Mouse (Mus musculus): Measurements from ENCODE around the gene Pcid2. TPM values are rescaled to one million over a fixed set of nuclear protein-coding genes. Genes with fewer than 3 reads are reported as not detected.

The Pcid2 gene
- 36.1 and 37.8 TPM in 2 replicates for polyA plus RNA-seq (2014; fragmentation: Nextera tagmentation; extraction: Ambion mirVana)

DNA sequence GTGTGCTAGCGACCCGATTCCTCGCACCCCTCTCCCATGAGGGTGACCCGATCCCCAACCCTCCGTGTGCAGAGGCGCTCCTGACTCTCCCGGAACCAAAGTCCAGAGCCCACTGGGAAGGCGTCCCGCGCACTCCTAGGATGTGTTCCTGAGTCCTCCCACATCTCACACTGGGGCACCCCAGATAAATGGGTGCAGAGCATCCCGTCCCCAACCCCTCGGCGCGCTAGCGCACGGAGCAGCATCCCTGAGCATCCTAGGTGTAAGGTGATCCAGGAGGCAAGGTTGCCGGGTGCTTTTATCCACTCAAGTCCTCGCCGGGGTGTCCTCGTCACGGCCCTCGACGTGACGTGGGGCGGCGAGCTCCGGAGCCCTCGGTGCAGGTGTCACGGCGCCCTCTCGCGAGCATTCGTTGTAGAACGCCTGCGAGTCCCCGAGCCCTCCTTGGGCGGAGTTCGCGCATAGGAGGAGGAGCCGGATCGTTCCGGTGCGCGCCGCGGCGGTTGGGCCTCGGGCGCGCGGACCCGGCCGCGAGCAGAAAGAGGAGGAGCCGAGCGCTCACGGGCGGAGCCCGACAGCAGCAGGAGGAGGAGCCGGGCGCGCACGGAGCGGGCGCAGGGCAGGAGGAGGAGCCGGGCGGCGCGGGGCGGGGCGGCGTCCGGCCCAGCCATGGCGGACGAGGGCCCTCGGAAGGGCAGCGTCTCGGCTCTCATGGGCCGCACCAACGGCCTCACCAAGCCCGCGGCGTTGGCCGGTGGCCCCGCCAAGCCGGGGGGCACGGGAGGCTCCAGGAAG is at the start of gene Pcid2, which contains the start of gene Cul4a:
Gene Pcid2, minus strand, starts transcription at position 373 of the 795 bp plus-strand sequence.
Gene Cul4a, plus strand, starts transcription at position 535 of the 795 bp plus-strand sequence.
- H3K9me3 ChIP-seq (ENCODE audit: control insufficient read depth, low read depth, low read length) = no peaks in the 10 kb centered on the region
- peak within 1 kb of the TSS; percentile 92 for H3K4me2 ChIP-seq (replicated peaks; ENCODE audit: low read depth, low read length)
- H3K27me3 ChIP-seq (ENCODE audit: control insufficient read depth, insufficient read depth, low read length) = no peaks in the 10 kb centered on the region
- H3K27ac ChIP-seq (ENCODE audit: low read length) = peak within 1 kb of the TSS; percentile 90
- peaks cover under 1% of the 10 kb centered on the region; the same call in 1 of the 2 replicates for H3K36me3 ChIP-seq (ENCODE audit: control insufficient read depth, insufficient read depth, low read length)
- peak within 1 kb of the TSS; percentile 97 for H3K9ac ChIP-seq (replicated peaks; ENCODE audit: low read depth, low read length)
- under 1% methylated on average over 72 of the region's 87 CpGs for WGBS
- ATAC-seq (ENCODE audit: insufficient number of reproducible peaks, insufficient read depth, low FRiP score, low read depth) = peak; percentile 94
- H3K4me3 ChIP-seq (ENCODE audit: low read depth, low read length) = peak within 1 kb of the TSS; percentile 84
- H3K4me1 ChIP-seq (ENCODE audit: control insufficient read depth, insufficient read depth, low read length) = peaks cover 19% of the 10 kb centered on the region

DNA sequence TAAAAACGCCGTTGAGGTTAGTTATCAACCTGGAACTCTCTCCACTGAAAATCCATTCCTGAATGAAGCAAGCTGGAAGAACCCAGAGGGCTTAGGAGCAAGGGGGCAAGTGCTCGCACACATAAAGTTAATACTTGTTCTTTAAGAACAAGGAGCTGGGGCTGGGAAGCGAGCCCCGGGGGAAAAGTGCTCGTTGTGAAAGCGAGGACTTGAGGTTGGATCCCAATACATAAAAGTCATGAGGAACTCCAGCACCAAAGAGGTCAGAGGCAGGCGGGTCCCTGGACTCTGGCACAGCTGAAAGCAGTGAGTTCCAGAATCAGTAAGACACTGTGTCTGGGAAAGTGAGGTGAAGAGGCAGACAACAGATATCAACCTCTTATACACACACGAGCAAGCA is 48.8 kb upstream of the Pcid2 start:
- WGBS = 78% methylated on average over 9 of the region's 9 CpGs
- no peaks in the 10 kb centered on the region for H3K27me3 ChIP-seq (ENCODE audit: control insufficient read depth, insufficient read depth, low read length)

DNA sequence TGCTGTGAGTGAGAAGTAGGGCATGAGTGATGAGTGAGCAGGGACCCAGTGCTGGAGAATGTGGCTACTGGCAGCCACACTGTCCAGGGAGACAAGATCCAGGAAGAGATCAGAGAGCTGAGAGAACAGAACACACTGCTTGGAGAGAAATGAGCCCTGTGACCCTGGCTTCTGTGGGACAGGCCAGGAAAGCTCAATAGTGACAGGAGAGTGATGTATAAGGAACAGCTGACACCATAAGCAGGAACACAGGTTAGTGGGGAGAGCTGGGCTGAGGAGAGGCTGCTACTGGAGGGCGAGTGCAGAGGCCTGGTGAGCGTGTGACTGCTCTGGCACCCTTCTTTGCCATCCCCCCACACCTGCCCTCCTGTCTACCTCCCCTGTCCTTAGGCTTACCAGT is 45.7 kb upstream of the Pcid2 start:
- no peak for ATAC-seq (ENCODE audit: insufficient number of reproducible peaks, insufficient read depth, low FRiP score, low read depth)

More for the DNA sequence above, 48.8 kb upstream of the Pcid2 start:
- peaks cover 3% of the 10 kb centered on the region; the same call in 1 of the 2 replicates for H3K4me1 ChIP-seq (ENCODE audit: control insufficient read depth, insufficient read depth, low read length)
- ATAC-seq (ENCODE audit: insufficient number of reproducible peaks, insufficient read depth, low FRiP score, low read depth) = no peak
- no peaks in the 10 kb centered on the region for H3K36me3 ChIP-seq (ENCODE audit: control insufficient read depth, insufficient read depth, low read length)
- no peaks in the 10 kb centered on the region for H3K9me3 ChIP-seq (ENCODE audit: control insufficient read depth, low read depth, low read length)
- H3K27ac ChIP-seq (ENCODE audit: low read length) = no peak overlapping the region
- no peak overlapping the region for H3K4me2 ChIP-seq (replicated peaks; ENCODE audit: low read depth, low read length)
- no peak overlapping the region for H3K4me3 ChIP-seq (ENCODE audit: low read depth, low read length)
- H3K9ac ChIP-seq (replicated peaks; ENCODE audit: low read depth, low read length) = no peak overlapping the region

DNA sequence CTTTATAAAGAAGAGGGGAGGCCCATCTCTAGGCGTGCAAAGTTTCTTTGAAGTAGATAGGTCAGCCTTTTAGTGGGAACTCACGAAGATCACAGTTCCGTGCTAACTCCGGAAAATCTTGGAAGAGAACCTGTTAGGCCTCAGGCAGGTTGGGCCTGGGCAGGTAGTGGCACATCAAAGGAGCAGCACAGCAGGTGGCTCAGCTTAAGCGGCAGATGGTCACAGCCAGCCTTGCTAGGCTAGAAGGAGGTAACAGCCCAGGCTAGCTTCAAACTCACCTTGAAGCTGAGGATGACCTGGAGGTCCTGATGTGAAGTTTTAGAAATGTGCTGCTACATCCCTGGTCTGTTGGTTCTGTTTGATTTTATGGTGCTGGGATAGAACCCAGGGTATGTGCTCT is 44.6 kb upstream of the Pcid2 start:
- no peak overlapping the region for H3K27ac ChIP-seq (ENCODE audit: low read length)
- no peak for ATAC-seq (ENCODE audit: insufficient number of reproducible peaks, insufficient read depth, low FRiP score, low read depth)
- WGBS = 47% methylated on average over 5 of the region's 5 CpGs

More for the DNA sequence above, 45.7 kb upstream of the Pcid2 start:
- Histone ChIP-seq H3K9ac (replicated peaks; ENCODE audit: low read depth, low read length) (no peak overlapping the region), H3K4me1 (ENCODE audit: control insufficient read depth, insufficient read depth, low read length) (no peaks in the 10 kb centered on the region), H3K9me3 (ENCODE audit: control insufficient read depth, low read depth, low read length) (no peaks in the 10 kb centered on the region), H3K27ac (ENCODE audit: low read length) (no peak overlapping the region), H3K27me3 (ENCODE audit: control insufficient read depth, insufficient read depth, low read length) (no peaks in the 10 kb centered on the region), H3K36me3 (ENCODE audit: control insufficient read depth, insufficient read depth, low read length) (peaks cover 16% of the 10 kb centered on the region), H3K4me2 (replicated peaks; ENCODE audit: low read depth, low read length) (no peak overlapping the region), H3K4me3 (ENCODE audit: low read depth, low read length) (no peak overlapping the region)
- WGBS = 74% methylated on average over 2 of the region's 2 CpGs

DNA sequence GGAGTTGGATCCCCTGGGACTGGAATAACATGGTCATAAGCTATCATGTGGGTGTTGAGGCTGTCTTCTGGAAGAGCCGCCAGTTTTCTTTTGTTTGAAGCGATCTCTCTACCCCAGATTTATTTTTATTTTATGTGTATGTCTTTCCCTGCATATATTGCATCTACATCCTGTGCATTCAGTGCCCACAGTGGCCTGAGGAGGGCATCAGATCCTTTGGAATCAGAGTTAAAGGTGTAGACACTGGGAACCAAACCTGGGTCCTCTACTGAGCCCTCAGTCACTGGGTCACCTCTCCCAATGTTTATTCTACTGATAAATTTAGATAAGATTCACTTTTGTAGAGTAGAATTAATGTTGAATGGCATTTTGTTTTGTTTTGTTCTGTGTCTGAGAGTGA is 44.0 kb upstream of the Pcid2 start:
- Histone ChIP-seq H3K4me3 (ENCODE audit: low read depth, low read length) (no peak overlapping the region), H3K9ac (replicated peaks; ENCODE audit: low read depth, low read length) (no peak overlapping the region), H3K27ac (ENCODE audit: low read length) (no peak overlapping the region), H3K9me3 (ENCODE audit: control insufficient read depth, low read depth, low read length) (no peaks in the 10 kb centered on the region), H3K4me2 (replicated peaks; ENCODE audit: low read depth, low read length) (no peak overlapping the region), H3K4me1 (ENCODE audit: control insufficient read depth, insufficient read depth, low read length) (no peaks in the 10 kb centered on the region), H3K27me3 (ENCODE audit: control insufficient read depth, insufficient read depth, low read length) (no peaks in the 10 kb centered on the region), H3K36me3 (ENCODE audit: control insufficient read depth, insufficient read depth, low read length) (peaks cover 31% of the 10 kb centered on the region)
- 97% methylated on average over 2 of the region's 2 CpGs for WGBS
- ATAC-seq (ENCODE audit: insufficient number of reproducible peaks, insufficient read depth, low FRiP score, low read depth) = no peak

More for the DNA sequence above, 44.6 kb upstream of the Pcid2 start:
- H3K4me3 ChIP-seq (ENCODE audit: low read depth, low read length) = no peak overlapping the region
- no peaks in the 10 kb centered on the region for H3K4me1 ChIP-seq (ENCODE audit: control insufficient read depth, insufficient read depth, low read length)
- no peak overlapping the region for H3K9ac ChIP-seq (replicated peaks; ENCODE audit: low read depth, low read length)
- no peaks in the 10 kb centered on the region for H3K27me3 ChIP-seq (ENCODE audit: control insufficient read depth, insufficient read depth, low read length)
- H3K9me3 ChIP-seq (ENCODE audit: control insufficient read depth, low read depth, low read length) = no peaks in the 10 kb centered on the region
- peaks cover 27% of the 10 kb centered on the region for H3K36me3 ChIP-seq (ENCODE audit: control insufficient read depth, insufficient read depth, low read length)
- no peak overlapping the region for H3K4me2 ChIP-seq (replicated peaks; ENCODE audit: low read depth, low read length)

DNA sequence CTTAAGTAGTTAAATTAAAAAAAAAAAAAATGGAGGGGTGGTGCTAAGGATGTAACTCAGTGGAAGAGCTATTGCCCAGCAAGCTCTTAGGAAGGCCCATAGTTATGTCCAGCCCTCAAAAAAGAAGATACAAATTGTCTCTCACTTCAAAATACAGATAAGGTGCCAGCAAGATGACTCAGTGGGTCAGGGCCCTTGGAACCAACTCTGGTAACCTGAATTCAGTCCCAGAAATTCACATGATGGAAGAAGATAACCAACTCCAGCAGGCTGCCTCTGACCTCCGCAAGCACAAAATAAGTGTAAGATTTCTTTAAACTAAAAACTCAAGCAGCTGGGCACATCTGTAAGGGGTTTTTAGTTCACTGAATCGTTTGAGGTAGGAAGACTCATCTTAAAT is 43.2 kb upstream of the Pcid2 start:
- Histone ChIP-seq H3K36me3 (ENCODE audit: control insufficient read depth, insufficient read depth, low read length) (peaks cover 36% of the 10 kb centered on the region), H3K4me1 (ENCODE audit: control insufficient read depth, insufficient read depth, low read length) (no peaks in the 10 kb centered on the region), H3K4me2 (replicated peaks; ENCODE audit: low read depth, low read length) (no peak overlapping the region), H3K27me3 (ENCODE audit: control insufficient read depth, insufficient read depth, low read length) (no peaks in the 10 kb centered on the region), H3K9me3 (ENCODE audit: control insufficient read depth, low read depth, low read length) (no peaks in the 10 kb centered on the region), H3K27ac (ENCODE audit: low read length) (no peak overlapping the region), H3K4me3 (ENCODE audit: low read depth, low read length) (no peak overlapping the region), H3K9ac (replicated peaks; ENCODE audit: low read depth, low read length) (no peak overlapping the region)
- WGBS = 80% methylated on average over 2 of the region's 2 CpGs
- ATAC-seq (ENCODE audit: insufficient number of reproducible peaks, insufficient read depth, low FRiP score, low read depth) = no peak

DNA sequence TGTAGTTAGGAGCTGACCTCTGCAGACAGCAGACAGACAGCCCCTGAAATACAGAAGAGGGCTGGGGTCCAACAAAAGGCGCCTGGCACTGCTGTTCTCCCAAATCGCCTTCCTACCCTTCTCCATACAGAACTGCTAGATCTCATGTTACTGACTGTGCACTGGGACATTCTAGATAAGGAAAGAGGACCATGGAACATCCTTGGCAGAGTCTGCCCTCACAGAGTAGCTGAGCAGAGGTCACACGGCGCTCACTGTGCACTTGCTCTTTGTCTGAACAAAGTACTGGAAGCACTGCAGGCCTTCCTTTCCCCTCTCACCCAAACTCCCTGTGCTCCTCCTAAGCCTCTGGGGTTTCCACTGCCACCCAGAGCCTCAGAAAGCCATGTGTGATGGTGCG is 36.4 kb upstream of the Pcid2 start:
- no peak overlapping the region for H3K4me2 ChIP-seq (replicated peaks; ENCODE audit: low read depth, low read length)
- ATAC-seq (ENCODE audit: insufficient number of reproducible peaks, insufficient read depth, low FRiP score, low read depth) = no peak
- no peak overlapping the region for H3K4me3 ChIP-seq (ENCODE audit: low read depth, low read length)
- no peak overlapping the region for H3K9ac ChIP-seq (replicated peaks; ENCODE audit: low read depth, low read length)
- H3K4me1 ChIP-seq (ENCODE audit: control insufficient read depth, insufficient read depth, low read length) = no peaks in the 10 kb centered on the region
- H3K9me3 ChIP-seq (ENCODE audit: control insufficient read depth, low read depth, low read length) = no peaks in the 10 kb centered on the region
- peaks cover 91% of the 10 kb centered on the region for H3K36me3 ChIP-seq (ENCODE audit: control insufficient read depth, insufficient read depth, low read length)
- no peaks in the 10 kb centered on the region for H3K27me3 ChIP-seq (ENCODE audit: control insufficient read depth, insufficient read depth, low read length)
- H3K27ac ChIP-seq (ENCODE audit: low read length) = no peak overlapping the region
- WGBS = 96% methylated on average over 5 of the region's 5 CpGs

DNA sequence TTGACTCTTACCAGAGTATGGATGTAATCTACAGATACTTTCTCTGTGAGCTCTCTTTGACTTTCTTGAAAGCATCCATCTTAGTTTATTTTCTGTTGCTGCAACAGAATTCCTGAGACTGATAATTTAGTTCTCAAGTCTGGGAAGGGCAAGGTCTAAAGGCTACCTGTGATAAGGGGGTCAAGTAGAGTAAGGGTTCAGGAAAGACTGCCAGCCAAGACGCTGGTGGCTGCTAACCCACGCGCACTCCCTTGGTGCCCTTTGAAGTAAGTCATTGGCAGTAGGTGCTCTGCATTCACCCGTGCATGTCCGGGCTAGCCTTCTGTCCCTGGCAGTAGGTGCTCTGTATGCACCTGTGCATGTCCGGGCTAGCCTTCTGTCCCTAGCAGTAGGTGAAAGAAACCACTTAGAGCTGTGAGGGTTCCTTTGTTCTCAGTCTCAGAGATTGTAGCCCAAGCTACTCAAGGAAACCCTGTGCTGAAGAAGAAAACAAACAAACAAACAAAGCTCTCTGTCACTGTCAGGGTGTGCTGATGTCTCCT is 34.5 kb upstream of the Pcid2 start:
- no peaks in the 10 kb centered on the region for H3K27me3 ChIP-seq (ENCODE audit: control insufficient read depth, insufficient read depth, low read length)
- no peak overlapping the region for H3K4me2 ChIP-seq (replicated peaks; ENCODE audit: low read depth, low read length)
- H3K9me3 ChIP-seq (ENCODE audit: control insufficient read depth, low read depth, low read length) = no peaks in the 10 kb centered on the region
- H3K4me1 ChIP-seq (ENCODE audit: control insufficient read depth, insufficient read depth, low read length) = no peaks in the 10 kb centered on the region
- no peak for ATAC-seq (ENCODE audit: insufficient number of reproducible peaks, insufficient read depth, low FRiP score, low read depth)
- H3K9ac ChIP-seq (replicated peaks; ENCODE audit: low read depth, low read length) = no peak overlapping the region
- H3K4me3 ChIP-seq (ENCODE audit: low read depth, low read length) = no peak overlapping the region
- 94% methylated on average over 6 of the region's 6 CpGs for WGBS
- no peak overlapping the region for H3K27ac ChIP-seq (ENCODE audit: low read length)
- peaks cover 91% of the 10 kb centered on the region for H3K36me3 ChIP-seq (ENCODE audit: control insufficient read depth, insufficient read depth, low read length)
